Mouse (Mus musculus) colon, adult 2 months (tissue): Measurements from ENCODE around the gene Col6a5. TPM values are rescaled to one million over a fixed set of nuclear protein-coding genes. Genes with fewer than 3 reads are reported as not detected.

Experiments used
- polyA plus RNA-seq: library from polyadenylated mRNA; depleted of rRNA; stranded (reverse); fragments of >200 nt; gene quantifications from 2 replicates; pipeline ENCODE4 v1.2.3, GENCODE M21; 2012; rRNA removed

Col6a5 gene
- polyA plus RNA-seq, result 0.41 and 0.57 TPM in 2 replicates

GRCm38 (mm10) chr9:105960533-105960932 is at the start of gene Col6a5:
TSS of gene Col6a5 (minus strand) at chr9:105960643.

GRCm38 (mm10) chr9:105827791-105828385 is 132.6 kb downstream of the Col6a5 start, which contains the start of gene Col6a6:
TSS of gene Col6a6 (minus strand) at chr9:105828160.

Other genes with a start within 250 kb of the Col6a5 start
- 0.05 TPM in 1 of 2 replicates, not detected in the other for gene Col6a6, start 132.5 kb downstream of the Col6a5 start, polyA plus RNA-seq
- 6.7 and 9.6 TPM in 2 replicates for gene Col6a4, start 136.1 kb upstream of the Col6a5 start, polyA plus RNA-seq
- 3.7 and 4.0 TPM in 2 replicates for gene Glyctk, start 197.5 kb upstream of the Col6a5 start, polyA plus RNA-seq
- gene Wdr82, start 210.3 kb upstream of the Col6a5 start, polyA plus RNA-seq, result 41.1 and 43.7 TPM in 2 replicates
- gene Ppm1m, start 239.1 kb upstream of the Col6a5 start, polyA plus RNA-seq, result 28.9 and 29.0 TPM in 2 replicates
- 42.7 and 46.3 TPM in 2 replicates for gene Twf2, start 242.5 kb upstream of the Col6a5 start, polyA plus RNA-seq